Mouse (Mus musculus): ENCODE results near the gene Hoxc11. TPM values are rescaled to one million over a fixed set of nuclear protein-coding genes. Genes with fewer than 3 reads are reported as not detected.

Gene Hoxc11
- total RNA-seq, 4 experiments from 2014 or later, result 6.0 to 8.8 (median 7.6) TPM

DNA sequence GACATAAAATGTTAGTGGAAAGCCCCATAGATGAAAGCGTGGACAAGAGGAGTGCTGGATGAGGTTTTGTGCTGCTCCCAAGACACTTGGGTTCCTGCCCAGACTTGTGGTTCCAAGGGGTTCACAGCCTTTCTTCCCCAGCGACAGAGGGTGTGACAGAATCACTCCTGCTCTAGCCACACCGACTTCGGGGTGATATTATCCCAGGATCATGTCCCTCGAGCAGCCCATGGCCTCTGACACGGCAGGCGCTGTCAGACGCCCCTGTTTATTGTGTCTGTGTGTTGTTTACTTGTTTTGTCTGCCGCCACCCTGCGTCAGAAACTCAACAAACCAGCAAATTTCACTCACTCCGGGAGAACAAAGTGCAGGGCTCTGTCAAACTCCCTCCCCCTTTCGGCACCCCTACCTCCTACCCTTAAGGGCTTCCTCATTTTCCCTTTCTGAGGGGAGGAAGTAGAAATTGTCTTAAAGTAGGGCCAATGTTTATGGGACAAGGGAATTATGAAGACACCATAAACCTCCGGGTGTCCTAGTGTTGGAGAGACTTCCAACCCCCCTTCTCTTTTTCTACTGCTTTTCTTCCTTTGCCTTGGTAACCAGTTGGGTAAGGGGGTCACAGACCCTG is 48.7 kb downstream of the Hoxc11 start:
- DNase-seq (ENCODE audit: low spot score in 2 of 2), result no peak

DNA sequence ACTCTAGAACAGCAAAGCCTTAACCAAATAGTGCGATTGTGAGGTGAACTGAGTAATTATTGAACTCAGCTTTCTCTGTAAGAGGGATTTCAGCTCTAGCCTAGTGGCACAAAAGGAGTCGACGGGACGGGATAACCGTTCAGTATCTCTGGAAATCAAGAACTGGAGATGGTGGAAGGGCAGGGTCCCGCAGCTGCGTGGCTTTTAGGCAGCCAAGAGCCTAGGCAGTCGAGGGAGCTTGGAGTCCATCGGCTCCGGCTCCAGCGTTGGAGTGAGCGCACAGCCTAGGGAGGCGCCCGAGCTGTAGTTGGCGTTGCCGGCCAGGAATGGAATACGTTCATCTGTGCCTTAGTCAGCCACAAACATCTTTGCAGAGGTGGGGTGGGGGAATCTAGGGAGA is 51.1 kb downstream of the Hoxc11 start:
- peak in 1 of 2 experiments; percentile 40 for DNase-seq (ENCODE audit: low spot score in 2 of 2)

DNA sequence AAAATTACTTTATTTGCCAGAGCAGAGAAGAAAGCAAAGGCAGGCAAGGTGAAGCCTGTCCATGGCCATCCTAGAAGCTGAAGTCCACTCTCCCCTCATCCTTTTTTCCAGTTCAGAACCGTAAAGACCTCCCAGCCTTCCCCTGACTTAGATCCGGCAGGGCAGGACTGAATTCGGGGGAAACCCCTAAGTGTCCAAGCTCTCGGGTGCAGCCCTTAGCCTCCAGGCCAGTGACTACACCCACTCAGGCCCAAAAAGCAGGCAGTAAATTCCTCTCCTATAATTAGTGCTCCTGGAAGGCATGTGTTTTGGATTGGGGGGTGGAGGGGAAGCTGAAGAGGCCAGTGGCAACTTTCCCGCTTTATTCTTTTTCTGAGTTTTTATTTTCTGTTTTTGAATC is 51.6 kb downstream of the Hoxc11 start:
- no peak for DNase-seq (ENCODE audit: low spot score in 2 of 2)

DNA sequence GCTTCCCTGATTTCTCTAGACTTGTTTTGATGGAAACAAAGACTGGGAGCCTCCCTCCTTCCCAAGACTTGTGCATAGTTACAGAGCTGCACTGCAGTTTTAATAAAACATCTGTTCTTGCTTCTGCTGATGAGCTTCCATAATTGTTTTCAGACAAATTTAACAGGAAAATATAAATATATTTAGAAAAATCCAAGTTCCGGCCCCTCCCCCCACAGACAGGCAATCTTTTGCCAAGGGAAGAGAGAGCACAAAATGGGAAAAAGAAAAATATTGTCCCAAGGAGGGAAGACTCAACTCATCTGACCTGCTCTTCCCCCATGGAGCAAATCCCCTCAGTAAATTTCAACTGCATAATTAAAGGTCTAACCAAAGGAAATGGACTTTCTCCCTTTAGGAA is 52.1 kb downstream of the Hoxc11 start:
- no peak for DNase-seq (ENCODE audit: low spot score in 2 of 2)

Small RNAs within 50 kb of the gene (microRNA-seq; reads per million reads assigned to microRNA genes)
- gene Mir196a-2, result 5,419 reads per million, percentile 89 among the genes with 10 or more reads in this experiment

Other genes starting within 250 kb of the Hoxc11 start
- gene Calcoco1, start 232.2 kb upstream of the Hoxc11 start, total RNA-seq (2022), result 10 to 100 TPM; 65.5 to 80.9 (median 72.9) TPM
- gene Hoxc13, start 33.3 kb upstream of the Hoxc11 start, total RNA-seq (2022), result not detected
- gene Hoxc12, start 17.7 kb upstream of the Hoxc11 start, total RNA-seq (2022), result not detected
- gene Hoxc10, start 12.4 kb downstream of the Hoxc11 start, total RNA-seq (2022), result 100 to 1,000 TPM in 1 of 4 experiments, 10 to 100 TPM in 3; 77.4 to 106 (median 88.9) TPM
- 1 to 10 TPM; 1.6 to 3.4 (median 2.4) TPM for gene Hoxc5, start 13.0 kb downstream of the Hoxc11 start, total RNA-seq (2022)
- gene Hoxc9, start 22.0 kb downstream of the Hoxc11 start, total RNA-seq (2022), result 1 to 10 TPM; 5.3 to 7.4 (median 6.0) TPM
- gene Hoxc8, start 36.2 kb downstream of the Hoxc11 start, total RNA-seq (2022), result 1 to 10 TPM; 1.3 to 1.5 (median 1.4) TPM
- 1 to 10 TPM; 4.5 to 6.3 (median 5.2) TPM for gene Hoxc6, start 43.8 kb downstream of the Hoxc11 start, total RNA-seq (2022)
- gene Hoxc4, start 64.5 kb downstream of the Hoxc11 start, total RNA-seq (2022), result 1 to 10 TPM; 4.6 to 5.6 (median 4.7) TPM
- 10 to 100 TPM in 3 of 4 experiments, 1 to 10 TPM in 1; 10.0 to 19.3 (median 12.3) TPM for gene Smug1, start 212.7 kb downstream of the Hoxc11 start, total RNA-seq (2022)

Measured in gastrocnemius, adult 8-10 months (tissue).